Mouse (Mus musculus) heart, adult 2 months (tissue): ENCODE results near the gene Itpr2. TPM values are rescaled to one million over a fixed set of nuclear protein-coding genes. Genes with fewer than 3 reads are reported as not detected.
"Not testable (repeated sequence)": the region's sequence is repeated elsewhere in the genome, so short reads cannot be mapped to it uniquely, and the experiment has no call there.

Source experiments
- DNase-seq, 2 experiments: peaks; one replicate each; pipeline ENCODE4 v3.0.0; 2021
- H3K27ac ChIP-seq: fragments of 200-600 bp; 2 replicates; pipeline ENCODE4 v1.8.1; 2022
- H3K27me3 ChIP-seq: fragments of 200-500 bp; 2 replicates; pipeline ENCODE4 v1.6.1; 2012; ENCODE audit warnings: mild to moderate bottlenecking, low read length, inconsistent platforms, mixed read lengths; ENCODE audit not compliant: control insufficient read depth, insufficient read depth
- H3K36me3 ChIP-seq: fragments of 200-500 bp; 2 replicates; pipeline ENCODE4 v1.6.1; 2012; ENCODE audit warnings: low read length, inconsistent platforms; ENCODE audit not compliant: control insufficient read depth, insufficient read depth
- H3K4me1 ChIP-seq: fragments of 200-500 bp; 2 replicates; pipeline ENCODE4 v1.6.1; 2011; ENCODE audit warnings: low read length; ENCODE audit not compliant: control insufficient read depth, insufficient read depth
- H3K4me3 ChIP-seq: fragments of 200-600 bp; 2 replicates; pipeline ENCODE4 v1.8.1; 2022
- H3K79me2 ChIP-seq: fragments of 200-500 bp; replicated peaks from 2 replicates; pipeline ENCODE4 v1.6.1; 2012; ENCODE audit warnings: mild to moderate bottlenecking, inconsistent platforms, low read length, moderate library complexity, mixed read lengths; ENCODE audit not compliant: control insufficient read depth, insufficient read depth
- H3K9ac ChIP-seq: fragments of 200-500 bp; 2 replicates; pipeline ENCODE4 v1.6.1; 2012; ENCODE audit warnings: low read depth, mild to moderate bottlenecking, control low read depth, inconsistent platforms, low read length, mixed read lengths
- CTCF ChIP-seq: fragments of 200-600 bp; IDR thresholded peaks from 2 replicates; pipeline ENCODE4 v1.8.1; 2022; ENCODE audit warnings: antibody characterized with exemption, mild to moderate bottlenecking, moderate library complexity
- EP300 ChIP-seq: fragments of 200-500 bp; IDR thresholded peaks from 2 replicates; pipeline ENCODE4 v1.6.1; 2011; ENCODE audit warnings: low read depth, low read length, control low read depth; ENCODE audit not compliant: insufficient read depth
- POLR2A ChIP-seq: fragments of 200-500 bp; IDR thresholded peaks from 2 replicates; pipeline ENCODE4 v1.6.1; 2011; ENCODE audit warnings: mild to moderate bottlenecking, low read depth, low read length, control low read depth; ENCODE audit not compliant: insufficient read depth
- WGBS: fragments of 180-500 bp; shearing (Covaris S2); methylation state at CpG from one replicate; pipeline ENCODE4 v1.1.7; 2018; 5-methylcytosine and 5-hydroxymethylcytosine counted together
- intact Hi-C: fragments of 180-260 bp; cut with DNase I; formaldehyde crosslinking; loops from one replicate; pipeline ENCODE4 v1.15.1; 2025
- polyA plus RNA-seq: library from polyadenylated mRNA; depleted of rRNA; stranded (reverse); fragments of >200 nt; gene quantifications from 2 replicates; pipeline ENCODE4 v1.2.3, GENCODE M21; 2012
- total RNA-seq, 2 experiments: library from RNA; stranded (reverse); gene quantifications; 2 replicates each; pipeline ENCODE4 v1.2.3; 2021

The Itpr2 gene
- total and polyA plus RNA-seq, 3 experiments: 6.6 to 23.7 (median 20.1) TPM

GRCm38 (mm10) chr6:146476865-146477264 is 25.2 kb downstream of the Itpr2 start:
- H3K36me3 ChIP-seq: peaks cover 11% of the 10 kb centered on the region
- no peaks in the 10 kb centered on the region for H3K27me3 ChIP-seq
- peaks cover 5% of the 10 kb centered on the region for H3K79me2 ChIP-seq
- peaks cover 19% of the 10 kb centered on the region for H3K4me1 ChIP-seq
- H3K27ac ChIP-seq: no peak overlapping the region
- 65% methylated on average over 1 of the region's 1 CpGs for WGBS
- H3K4me3 ChIP-seq: no peak overlapping the region
- intact Hi-C loops: no loop called here
- no peak overlapping the region for H3K9ac ChIP-seq
- TF ChIP-seq CTCF (no peak), EP300 (no peak), POLR2A (no peak)
- no peak for DNase-seq

- WGBS: 78% methylated on average over 4 of the region's 4 CpGs
- no peak for DNase-seq
- H3K27ac ChIP-seq: peak overlapping the region; percentile 64; the same call in 1 of the 2 replicates
- H3K36me3 ChIP-seq: peaks cover 5% of the 10 kb centered on the region
- peaks cover 13% of the 10 kb centered on the region for H3K4me1 ChIP-seq
- H3K9ac ChIP-seq: no peak overlapping the region
- H3K27me3 ChIP-seq: no peaks in the 10 kb centered on the region
- intact Hi-C loops: no loop called here
- H3K79me2 ChIP-seq: no peaks in the 10 kb centered on the region; the same call in 1 of the 2 replicates
- TF ChIP-seq EP300 (no peak), CTCF (no peak), POLR2A (no peak)
- H3K4me3 ChIP-seq: no peak overlapping the region
These were observed 27.9 kb downstream of the Itpr2 start for GRCm38 (mm10) chr6:146474166-146474565.

- H3K27ac ChIP-seq: peak overlapping the region; percentile 64
- no peaks in the 10 kb centered on the region; the same call in 1 of the 2 replicates for H3K79me2 ChIP-seq
- peaks cover 2% of the 10 kb centered on the region; the same call in 1 of the 2 replicates for H3K36me3 ChIP-seq
- TF ChIP-seq EP300 (peak; percentile 63; the same call in 1 of the 2 replicates), CTCF (no peak), POLR2A (0 out of 2 replicates have a peak, but pooled peaks have one; percentile 6)
- H3K4me3 ChIP-seq: no peak overlapping the region
- intact Hi-C loops: loop anchor here (2.0 kb wide), 1 partner anchor 27 kb away; no protein-coding TSS in a partner anchor
- no peaks in the 10 kb centered on the region for H3K27me3 ChIP-seq
- H3K9ac ChIP-seq: no peak overlapping the region
- DNase-seq: peak; percentile 49 to 55
- H3K4me1 ChIP-seq: peaks cover 13% of the 10 kb centered on the region
- 29% methylated on average over 6 of the region's 6 CpGs for WGBS
These were observed 28.6 kb downstream of the Itpr2 start for GRCm38 (mm10) chr6:146473216-146473955.

GRCm38 (mm10) chr6:146470378-146470777 is 31.6 kb downstream of the Itpr2 start:
- 96% methylated on average over 4 of the region's 4 CpGs for WGBS
- Histone ChIP-seq H3K27me3 (no peaks in the 10 kb centered on the region), H3K79me2 (no peaks in the 10 kb centered on the region), H3K4me1 (peaks cover 11% of the 10 kb centered on the region), H3K9ac (no peak overlapping the region), H3K36me3 (peaks cover 2% of the 10 kb centered on the region; the same call in 1 of the 2 replicates), H3K27ac (no peak overlapping the region), H3K4me3 (no peak overlapping the region)
- no peak for DNase-seq
- intact Hi-C loops: no loop called here
- TF ChIP-seq EP300 (no peak), POLR2A (no peak), CTCF (no peak)

GRCm38 (mm10) chr6:146469936-146470335 is 32.1 kb downstream of the Itpr2 start:
- no peak overlapping the region for H3K27ac ChIP-seq
- 45% methylated on average over 2 of the region's 2 CpGs for WGBS
- no peaks in the 10 kb centered on the region for H3K27me3 ChIP-seq
- intact Hi-C loops: no loop called here
- H3K36me3 ChIP-seq: peaks cover 2% of the 10 kb centered on the region; the same call in 1 of the 2 replicates
- H3K9ac ChIP-seq: no peak overlapping the region
- H3K79me2 ChIP-seq: no peaks in the 10 kb centered on the region
- DNase-seq: peak in 1 of 2 experiments; percentile 37
- TF ChIP-seq CTCF (no peak), EP300 (no peak), POLR2A (no peak)
- H3K4me3 ChIP-seq: no peak overlapping the region
- peaks cover 11% of the 10 kb centered on the region for H3K4me1 ChIP-seq

- TF ChIP-seq POLR2A: no peak
- TF ChIP-seq CTCF: no peak
- TF ChIP-seq EP300: no peak
- peaks cover 7% of the 10 kb centered on the region for H3K4me1 ChIP-seq
- H3K36me3 ChIP-seq: peaks cover 2% of the 10 kb centered on the region; the same call in 1 of the 2 replicates
- 87% methylated on average over 8 of the region's 8 CpGs for WGBS
- H3K9ac ChIP-seq: no peak overlapping the region
- H3K79me2 ChIP-seq: no peaks in the 10 kb centered on the region
- H3K27me3 ChIP-seq: no peaks in the 10 kb centered on the region
- no peak overlapping the region for H3K4me3 ChIP-seq
- intact Hi-C loops: no loop called here
- no peak for DNase-seq
- H3K27ac ChIP-seq: no peak overlapping the region
These were observed 33.7 kb downstream of the Itpr2 start for GRCm38 (mm10) chr6:146468361-146468760.

GRCm38 (mm10) chr6:146464645-146465042 is 37.4 kb downstream of the Itpr2 start:
- H3K79me2 ChIP-seq, H3K4me1 ChIP-seq, H3K27me3 ChIP-seq, H3K4me3 ChIP-seq, H3K36me3 ChIP-seq, DNase-seq, H3K27ac ChIP-seq, H3K9ac ChIP-seq, intact Hi-C loops: not testable (repeated sequence)
- 97% methylated on average over 2 of the region's 2 CpGs for WGBS
